Mouse (Mus musculus): ENCODE data around the gene Papss1. TPM values are rescaled to one million over a fixed set of nuclear protein-coding genes. Genes with fewer than 3 reads are reported as not detected.
"Not testable (repeated sequence)": the region's sequence is repeated elsewhere in the genome, so short reads cannot be mapped to it uniquely, and the experiment has no call there.

Gene Papss1
- polyA plus RNA-seq (2015; fragmentation: Nextera tagmentation; extraction: Ambion mirVana), result 144 and 150 TPM in 2 replicates

DNA sequence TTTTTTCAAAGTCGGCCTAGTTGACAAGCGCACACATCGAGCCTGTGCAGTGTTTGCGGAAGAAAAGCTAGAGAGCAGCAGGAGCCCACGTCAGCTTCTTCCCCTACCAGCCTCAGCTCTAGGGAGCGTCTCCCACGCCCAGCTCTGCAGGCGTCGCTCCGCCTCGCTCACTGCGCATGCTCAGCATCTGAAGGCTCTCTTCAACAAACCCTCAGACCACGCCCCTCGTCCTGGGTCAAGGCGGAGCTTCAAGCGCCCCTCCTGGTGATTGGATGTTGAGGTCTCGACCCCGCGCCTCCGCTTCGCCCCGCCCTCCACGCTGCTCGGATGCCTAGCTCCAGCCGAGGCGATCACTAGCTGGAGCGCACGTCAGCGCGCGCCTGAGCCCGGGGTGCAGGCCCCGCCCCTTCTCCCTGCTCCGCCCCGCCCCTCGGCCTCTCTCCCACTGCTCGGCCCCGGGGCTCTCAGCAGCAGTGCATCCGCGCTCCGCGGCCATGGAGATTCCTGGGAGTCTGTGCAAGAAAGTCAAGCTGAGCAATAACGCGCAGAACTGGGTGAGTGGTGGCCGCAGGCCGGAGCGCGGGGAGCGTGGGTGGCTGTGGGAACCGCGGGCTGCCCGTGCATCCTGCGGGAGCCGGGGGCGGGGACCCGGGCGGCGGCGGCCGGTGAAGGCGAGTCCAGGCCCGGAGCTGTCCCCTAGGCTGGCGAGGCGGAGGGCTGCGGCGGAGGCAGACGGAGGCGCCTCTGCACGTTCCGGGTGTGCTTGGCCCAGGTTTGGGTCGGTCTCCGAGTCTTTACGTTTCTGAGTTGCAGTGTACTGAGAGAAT is at the start of gene Papss1:
Gene Papss1, plus strand, starts transcription at position 339 of the 827 bp plus-strand sequence.
- peak within 1 kb of the TSS; percentile 92 for H3K27ac ChIP-seq
- peaks cover 4% of the 10 kb centered on the region; the same call in 1 of the 2 replicates for H3K36me3 ChIP-seq
- no peaks in the 10 kb centered on the region for H3K27me3 ChIP-seq (replicated peaks)
- H3K4me1 ChIP-seq (replicated peaks), result peaks cover 10% of the 10 kb centered on the region; the same call in 1 of the 2 replicates
- peak within 1 kb of the TSS; percentile 62 for H3K4me2 ChIP-seq (replicated peaks)
- H3K9me3 ChIP-seq, result no peaks in the 10 kb centered on the region
- WGBS, result under 1% methylated on average over 73 of the region's 73 CpGs
- ATAC-seq, result peak; percentile 97
- peak within 1 kb of the TSS; percentile 90 for H3K9ac ChIP-seq
- peak within 1 kb of the TSS; percentile 92 for H3K4me3 ChIP-seq (replicated peaks)

- Histone ChIP-seq H3K9ac (no peak overlapping the region), H3K9me3 (no peaks in the 10 kb centered on the region), H3K27ac (no peak overlapping the region), H3K27me3 (replicated peaks) (no peaks in the 10 kb centered on the region; the same call in 1 of the 2 replicates), H3K4me3 (replicated peaks) (no peak overlapping the region), H3K4me1 (replicated peaks) (no peaks in the 10 kb centered on the region), H3K4me2 (replicated peaks) (no peak overlapping the region), H3K36me3 (no peaks in the 10 kb centered on the region)
- 76% methylated on average over 7 of the region's 7 CpGs for WGBS
- ATAC-seq, result no peak
These were observed 48.1 kb upstream of the Papss1 start for GRCm38 (mm10) chr3:131516332-131516999.

DNA sequence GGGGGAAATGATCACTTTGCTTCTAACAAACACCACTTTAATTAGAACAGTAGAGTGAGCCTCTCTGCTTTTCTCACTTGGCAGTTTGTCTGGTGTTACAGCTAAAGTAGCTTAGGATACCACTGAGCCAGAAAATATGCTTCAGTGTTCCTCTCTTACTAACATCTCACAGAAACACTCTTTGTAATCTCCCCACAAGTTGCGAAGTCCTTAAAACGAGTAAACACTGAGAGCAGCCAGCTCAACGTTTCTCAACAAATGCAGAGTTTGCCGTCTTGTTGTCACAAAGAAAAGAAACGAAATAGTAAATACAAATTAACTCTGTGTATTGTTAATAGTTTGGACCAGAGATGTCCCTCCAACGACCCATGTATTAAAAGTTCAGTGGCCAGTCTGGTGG is 46.8 kb upstream of the Papss1 start:
- Histone ChIP-seq H3K9ac (no peak overlapping the region), H3K27me3 (replicated peaks) (no peaks in the 10 kb centered on the region; the same call in 1 of the 2 replicates), H3K27ac (no peak overlapping the region), H3K36me3 (no peaks in the 10 kb centered on the region), H3K4me1 (replicated peaks) (no peaks in the 10 kb centered on the region), H3K4me2 (replicated peaks) (no peak overlapping the region), H3K9me3 (no peaks in the 10 kb centered on the region), H3K4me3 (replicated peaks) (no peak overlapping the region)
- 66% methylated on average over 6 of the region's 6 CpGs for WGBS
- ATAC-seq, result no peak

DNA sequence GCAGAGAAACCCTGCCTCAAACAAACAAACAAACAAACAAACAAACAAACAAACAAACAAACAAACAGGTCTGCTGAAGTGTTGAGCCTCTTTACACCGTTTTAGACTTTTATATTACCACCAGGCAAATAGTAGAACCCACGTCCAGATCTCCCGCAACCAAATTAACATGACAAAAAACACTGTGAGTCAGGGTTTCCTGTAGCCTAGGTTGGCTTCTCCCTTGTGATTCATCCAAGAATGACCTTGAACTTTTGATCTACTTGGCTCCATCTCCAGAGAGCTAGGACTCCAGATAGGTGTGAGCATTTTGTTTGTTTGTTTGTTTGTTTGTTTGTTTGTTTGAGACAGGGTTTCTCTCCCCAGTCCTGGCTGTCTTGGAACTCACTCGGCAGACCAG is 43.4 kb upstream of the Papss1 start:
- no peak for ATAC-seq
- Histone ChIP-seq H3K4me3 (replicated peaks) (no peak overlapping the region), H3K9ac (no peak overlapping the region), H3K4me1 (replicated peaks) (no peaks in the 10 kb centered on the region), H3K4me2 (replicated peaks) (no peak overlapping the region), H3K27ac (no peak overlapping the region), H3K36me3 (no peaks in the 10 kb centered on the region), H3K9me3 (no peaks in the 10 kb centered on the region), H3K27me3 (replicated peaks) (no peaks in the 10 kb centered on the region; the same call in 1 of the 2 replicates)
- WGBS, result 77% methylated on average over 4 of the region's 4 CpGs

DNA sequence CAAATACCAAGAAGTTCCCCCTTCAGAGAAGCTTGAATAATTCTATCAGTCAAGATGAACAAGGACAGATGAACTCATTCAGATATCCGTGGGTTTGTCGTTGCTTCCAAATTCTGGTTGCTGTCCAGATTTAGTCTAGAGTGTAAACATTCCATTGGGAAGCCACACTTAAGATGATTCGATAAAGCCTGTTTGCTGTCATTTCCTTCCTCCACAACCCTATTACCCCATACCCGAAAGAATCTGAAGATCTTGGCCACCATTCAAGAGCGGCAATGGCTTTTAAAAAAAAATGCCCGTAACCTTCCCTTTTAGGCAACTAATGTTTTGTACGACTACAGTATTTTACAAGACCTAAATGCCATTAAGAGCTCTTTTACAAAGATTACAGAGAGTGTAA is 42.3 kb upstream of the Papss1 start:
- Histone ChIP-seq H3K9ac (no peak overlapping the region), H3K27me3 (replicated peaks) (no peaks in the 10 kb centered on the region), H3K36me3 (no peaks in the 10 kb centered on the region), H3K4me1 (replicated peaks) (no peaks in the 10 kb centered on the region), H3K9me3 (no peaks in the 10 kb centered on the region), H3K4me3 (replicated peaks) (no peak overlapping the region), H3K27ac (0 out of 2 replicates have a peak overlapping the region, but pooled peaks have one; percentile 5), H3K4me2 (replicated peaks) (no peak overlapping the region)
- ATAC-seq, result no peak
- WGBS, result 37% methylated on average over 7 of the region's 7 CpGs

GRCm38 (mm10) chr3:131523749-131524148 is 40.8 kb upstream of the Papss1 start:
- no peak overlapping the region for H3K9ac ChIP-seq
- no peaks in the 10 kb centered on the region for H3K27me3 ChIP-seq (replicated peaks)
- H3K4me1 ChIP-seq (replicated peaks), result no peaks in the 10 kb centered on the region
- no peaks in the 10 kb centered on the region for H3K9me3 ChIP-seq
- H3K36me3 ChIP-seq, result no peaks in the 10 kb centered on the region
- 50% methylated on average over 9 of the region's 9 CpGs for WGBS
- H3K4me2 ChIP-seq (replicated peaks), result no peak overlapping the region
- no peak overlapping the region for H3K27ac ChIP-seq
- H3K4me3 ChIP-seq (replicated peaks), result no peak overlapping the region
- 0 out of 2 replicates have a peak, but pooled peaks have one; percentile 46 for ATAC-seq

GRCm38 (mm10) chr3:131524210-131524609 is 40.4 kb upstream of the Papss1 start:
- no peaks in the 10 kb centered on the region for H3K36me3 ChIP-seq
- no peaks in the 10 kb centered on the region for H3K9me3 ChIP-seq
- no peaks in the 10 kb centered on the region for H3K27me3 ChIP-seq (replicated peaks)
- H3K27ac ChIP-seq, result no peak overlapping the region
- no peak for ATAC-seq
- no peaks in the 10 kb centered on the region for H3K4me1 ChIP-seq (replicated peaks)
- no peak overlapping the region for H3K4me2 ChIP-seq (replicated peaks)
- H3K4me3 ChIP-seq (replicated peaks), result no peak overlapping the region
- WGBS, result 75% methylated on average over 5 of the region's 5 CpGs
- no peak overlapping the region for H3K9ac ChIP-seq

DNA sequence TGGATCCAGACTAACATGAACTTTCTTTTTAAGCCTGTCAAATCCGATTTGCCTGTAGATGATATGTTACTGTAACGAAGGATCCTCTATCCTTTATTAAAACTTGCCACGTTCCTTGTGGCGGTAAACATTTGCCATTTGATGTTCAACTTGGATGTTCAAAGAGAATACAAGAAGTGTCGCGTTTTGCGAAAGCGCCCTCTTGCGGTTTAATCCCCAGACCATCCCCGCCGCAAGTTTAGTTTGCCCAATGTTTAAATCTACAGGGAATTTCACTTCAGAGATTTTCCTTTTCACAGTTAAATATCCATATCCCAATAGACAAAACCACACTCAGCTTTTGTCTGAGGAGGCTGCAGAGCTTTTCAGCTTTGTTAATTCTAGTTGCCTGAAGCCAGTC is 39.8 kb upstream of the Papss1 start:
- Histone ChIP-seq H3K27ac (no peak overlapping the region), H3K27me3 (replicated peaks) (no peaks in the 10 kb centered on the region), H3K4me1 (replicated peaks) (no peaks in the 10 kb centered on the region), H3K4me3 (replicated peaks) (no peak overlapping the region), H3K4me2 (replicated peaks) (no peak overlapping the region), H3K36me3 (no peaks in the 10 kb centered on the region), H3K9me3 (no peaks in the 10 kb centered on the region), H3K9ac (no peak overlapping the region)
- WGBS, result 25% methylated on average over 11 of the region's 11 CpGs
- no peak for ATAC-seq

GRCm38 (mm10) chr3:131525229-131525628 is 39.3 kb upstream of the Papss1 start:
- WGBS, result 64% methylated on average over 3 of the region's 3 CpGs
- ATAC-seq, result no peak
- Histone ChIP-seq H3K4me1 (replicated peaks) (no peaks in the 10 kb centered on the region), H3K27me3 (replicated peaks) (no peaks in the 10 kb centered on the region), H3K4me3 (replicated peaks) (no peak overlapping the region), H3K4me2 (replicated peaks) (no peak overlapping the region), H3K36me3 (no peaks in the 10 kb centered on the region), H3K27ac (no peak overlapping the region), H3K9me3 (no peaks in the 10 kb centered on the region), H3K9ac (no peak overlapping the region)

DNA sequence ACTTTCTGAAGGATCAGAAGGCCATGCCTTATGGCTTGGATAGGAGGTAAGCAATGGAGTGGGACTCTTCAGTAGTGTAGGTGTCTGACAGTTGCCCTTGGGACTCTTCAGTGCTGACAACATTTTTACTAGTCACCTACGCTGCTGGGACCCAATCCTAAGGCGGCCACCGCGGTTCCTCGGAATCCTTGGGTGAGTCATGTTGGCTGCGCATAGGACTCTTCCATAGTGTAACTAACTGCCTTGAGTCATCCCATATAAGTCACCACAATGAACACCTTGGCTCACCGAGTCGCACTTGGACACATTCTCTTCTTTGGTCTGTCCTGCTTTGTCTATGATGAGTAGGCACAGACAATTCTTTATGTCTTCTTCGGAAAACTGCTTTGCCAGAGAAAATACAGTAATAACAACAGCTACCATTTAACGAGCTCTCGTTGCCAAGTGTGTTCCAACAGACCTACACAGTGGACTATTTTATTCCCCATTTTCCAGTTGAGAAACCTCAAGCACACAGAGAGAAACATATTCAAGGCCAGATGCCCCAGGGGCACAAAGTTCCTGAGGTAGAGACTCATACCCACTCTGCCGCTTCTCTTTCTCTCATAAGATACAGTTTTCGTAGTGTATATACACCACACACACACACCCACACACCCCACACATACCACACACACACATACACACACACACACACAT is 23.2 kb upstream of the Papss1 start:
- 96% methylated on average over 13 of the region's 13 CpGs for WGBS
- ATAC-seq, result no peak
- Histone ChIP-seq H3K27me3 (replicated peaks) (no peaks in the 10 kb centered on the region), H3K9ac (no peak overlapping the region), H3K9me3 (no peaks in the 10 kb centered on the region), H3K4me3 (replicated peaks) (no peak overlapping the region), H3K4me2 (replicated peaks) (no peak overlapping the region), H3K36me3 (no peaks in the 10 kb centered on the region), H3K4me1 (replicated peaks) (no peaks in the 10 kb centered on the region), H3K27ac (no peak overlapping the region)

- not testable (repeated sequence) for H3K4me3 ChIP-seq (replicated peaks); H3K9me3 ChIP-seq; H3K9ac ChIP-seq; H3K4me2 ChIP-seq (replicated peaks); H3K36me3 ChIP-seq; H3K4me1 ChIP-seq (replicated peaks); H3K27ac ChIP-seq; ATAC-seq; H3K27me3 ChIP-seq (replicated peaks)
- 96% methylated on average over 17 of the region's 17 CpGs for WGBS
These were observed 17.0 kb upstream of the Papss1 start for GRCm38 (mm10) chr3:131547562-131547961.

DNA sequence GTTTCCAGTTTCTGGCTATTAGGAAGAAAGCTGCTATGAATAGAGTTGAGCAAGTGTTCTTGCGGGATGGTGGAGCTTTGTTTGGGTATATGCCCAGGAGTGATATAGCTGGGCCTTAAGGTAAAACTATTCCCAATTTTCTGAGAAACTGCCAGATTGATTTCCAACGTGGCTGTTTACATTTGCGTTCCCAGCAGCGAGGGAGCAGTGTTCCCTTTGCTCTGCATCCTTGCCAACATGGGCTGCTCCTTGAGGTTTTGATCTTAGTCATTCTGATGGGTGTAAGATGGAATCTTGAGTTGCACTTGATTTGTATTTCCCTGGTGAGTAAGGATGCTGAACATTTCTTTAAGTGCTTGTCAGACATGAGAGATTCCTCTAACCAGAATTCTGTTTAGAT is 14.5 kb upstream of the Papss1 start:
- Histone ChIP-seq H3K9me3 (no peaks in the 10 kb centered on the region), H3K4me3 (replicated peaks) (no peak overlapping the region), H3K27me3 (replicated peaks) (no peaks in the 10 kb centered on the region), H3K36me3 (no peaks in the 10 kb centered on the region), H3K27ac (no peak overlapping the region), H3K4me1 (replicated peaks) (no peaks in the 10 kb centered on the region), H3K4me2 (replicated peaks) (no peak overlapping the region), H3K9ac (no peak overlapping the region)
- WGBS, result 69% methylated on average over 4 of the region's 4 CpGs
- ATAC-seq, result no peak

Measured in intestine, embryonic 15.5 days (tissue).